Mouse (Mus musculus) liver, adult (tissue): ENCODE measurements around the gene Igsf23.

Experiments
- GATA4 ChIP-seq: IDR thresholded peaks from 2 replicates; pipeline ENCODE4 v1.6.1; 2014; ENCODE audit warnings: mild to moderate bottlenecking, low read length; ENCODE audit not compliant: insufficient replicate concordance

Igsf23 gene

DNA sequence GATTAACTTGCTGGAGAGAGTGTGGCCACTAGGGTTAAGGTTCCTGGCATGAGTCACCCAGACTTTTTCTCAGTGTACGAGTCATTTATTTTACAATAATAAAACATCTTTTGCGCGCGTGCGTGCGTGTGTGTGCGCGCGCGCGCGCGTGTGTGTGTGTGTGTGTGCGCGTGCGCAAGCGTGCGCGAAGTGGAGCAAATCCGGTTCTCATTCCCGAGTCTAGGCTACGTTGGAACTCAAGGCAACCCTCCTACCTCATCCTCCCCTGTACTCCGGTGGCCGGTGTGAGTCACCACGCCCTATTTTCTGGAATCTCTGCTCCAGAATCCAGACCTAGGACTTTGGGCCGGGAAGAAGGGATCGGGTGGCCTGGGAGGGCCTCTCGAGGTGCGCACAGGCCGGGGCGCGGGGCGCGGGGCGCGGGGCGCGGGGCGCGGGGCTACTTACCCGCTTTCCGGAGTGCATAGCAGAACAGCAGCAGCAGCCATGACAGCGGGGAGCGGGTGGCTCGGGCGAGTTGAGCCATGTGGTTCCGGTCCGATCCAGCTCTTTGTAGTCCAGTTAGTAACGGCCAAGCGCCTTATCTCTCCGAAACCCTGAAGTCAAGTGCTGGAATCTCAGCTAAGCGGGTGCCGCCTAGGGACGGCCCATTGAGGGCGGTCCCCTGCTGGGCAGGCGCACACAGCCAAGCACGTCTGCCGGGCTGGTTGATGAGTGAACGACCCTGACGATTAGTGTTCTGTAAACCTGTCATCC, 29.9 kb downstream of the Igsf23 start, which contains the start of gene Pvr:
Pvr (minus strand) TSS at position 655 of the 756 bp plus-strand sequence.
- TF ChIP-seq GATA4, result peak; percentile 96; the same call in 1 of the 2 replicates

DNA sequence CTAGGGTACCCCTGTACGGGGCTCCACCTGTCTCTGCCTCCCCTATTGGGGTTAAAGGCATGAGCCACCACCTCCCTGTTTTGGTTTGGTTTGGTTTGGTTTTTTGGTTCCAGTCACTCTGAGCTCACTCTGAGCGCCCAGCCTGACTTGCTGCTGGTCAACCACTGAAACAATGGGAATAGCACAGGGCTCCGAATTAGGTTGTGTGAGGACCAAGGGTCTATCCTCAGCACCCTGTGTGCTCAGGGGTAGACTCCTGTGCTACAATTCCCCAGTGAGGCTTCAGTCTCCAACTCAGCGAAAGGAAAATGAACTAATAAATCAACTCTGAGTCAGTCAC, 30.4 kb downstream of the Igsf23 start:
- TF ChIP-seq GATA4, result no peak

DNA sequence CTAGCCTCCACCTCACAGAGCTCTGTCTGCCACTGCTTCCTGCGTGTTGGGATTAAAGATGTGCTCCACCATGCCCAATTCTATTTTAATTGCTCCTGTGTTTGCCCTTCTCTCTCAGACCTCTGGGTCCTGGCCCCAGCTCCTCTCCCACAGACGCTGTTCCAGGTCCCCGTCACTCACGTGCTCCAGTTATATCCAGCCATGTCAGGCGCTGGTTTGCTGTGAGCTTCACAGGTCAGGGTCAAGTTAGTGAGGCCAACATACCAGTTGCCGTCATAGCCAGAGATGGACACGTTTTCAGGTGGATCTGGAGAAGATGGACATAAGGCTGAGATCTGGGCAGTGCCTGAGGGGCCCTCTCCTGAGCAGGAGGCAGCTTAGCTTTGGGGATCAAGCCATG, 36.0 kb downstream of the Igsf23 start:
- no peak for TF ChIP-seq GATA4

DNA sequence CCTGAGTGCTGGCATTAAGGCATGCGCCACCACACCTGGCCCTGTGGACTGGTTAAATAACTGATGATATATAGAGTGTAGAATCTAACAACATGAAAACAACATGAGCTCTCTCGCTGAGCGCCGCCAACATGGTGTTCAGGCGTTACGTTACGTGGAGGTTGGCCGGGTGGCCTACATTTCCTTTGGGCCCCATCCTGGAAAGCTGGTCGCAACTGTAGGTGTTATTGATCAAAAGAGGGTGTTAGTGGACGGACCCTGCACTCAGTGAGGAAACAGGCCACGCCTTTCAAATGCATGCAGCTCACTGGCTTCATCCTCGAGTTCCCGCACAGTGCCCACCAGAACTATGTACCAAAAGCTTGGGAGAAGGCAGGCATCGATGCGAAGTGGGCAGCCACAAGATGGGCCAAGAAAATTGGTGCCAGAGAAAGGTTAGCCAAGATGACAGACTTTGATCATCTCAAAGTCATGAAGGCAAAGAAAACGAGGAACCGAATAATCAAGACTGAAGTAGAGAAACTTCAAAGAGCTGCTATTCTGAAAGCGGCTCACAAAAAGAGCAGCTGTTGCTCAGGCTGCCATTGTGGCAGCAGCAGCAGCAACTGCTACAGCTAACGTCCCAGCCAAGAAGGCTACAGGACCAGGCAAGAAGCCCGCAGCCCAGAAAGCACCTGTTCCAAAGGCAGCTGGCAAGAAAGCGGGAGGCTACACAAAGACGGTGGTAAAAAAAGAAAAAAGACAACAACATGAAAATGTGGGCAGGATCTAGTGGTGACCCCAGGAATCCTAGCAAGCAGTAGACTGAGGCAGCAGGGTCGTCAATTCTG, 38.6 kb downstream of the Igsf23 start:
- no peak for TF ChIP-seq GATA4

DNA sequence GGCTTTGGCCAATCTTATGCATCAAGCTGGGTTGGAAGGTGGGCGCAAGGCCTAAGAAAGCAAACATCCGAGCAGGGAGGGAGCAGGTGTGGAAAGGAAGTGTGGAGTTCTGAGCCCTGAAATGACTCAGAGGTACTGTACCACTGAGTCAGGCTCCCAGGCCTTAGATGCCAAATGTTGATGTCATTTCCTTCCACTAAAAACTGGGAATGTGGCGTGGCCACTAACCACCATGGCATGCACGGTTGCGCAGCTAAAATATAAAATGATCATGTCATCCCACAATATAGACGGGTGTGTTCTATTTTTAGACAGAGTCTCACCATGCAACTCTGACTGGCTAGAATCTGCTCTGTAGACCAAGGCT, 39.3 kb downstream of the Igsf23 start:
- TF ChIP-seq GATA4, result no peak

DNA sequence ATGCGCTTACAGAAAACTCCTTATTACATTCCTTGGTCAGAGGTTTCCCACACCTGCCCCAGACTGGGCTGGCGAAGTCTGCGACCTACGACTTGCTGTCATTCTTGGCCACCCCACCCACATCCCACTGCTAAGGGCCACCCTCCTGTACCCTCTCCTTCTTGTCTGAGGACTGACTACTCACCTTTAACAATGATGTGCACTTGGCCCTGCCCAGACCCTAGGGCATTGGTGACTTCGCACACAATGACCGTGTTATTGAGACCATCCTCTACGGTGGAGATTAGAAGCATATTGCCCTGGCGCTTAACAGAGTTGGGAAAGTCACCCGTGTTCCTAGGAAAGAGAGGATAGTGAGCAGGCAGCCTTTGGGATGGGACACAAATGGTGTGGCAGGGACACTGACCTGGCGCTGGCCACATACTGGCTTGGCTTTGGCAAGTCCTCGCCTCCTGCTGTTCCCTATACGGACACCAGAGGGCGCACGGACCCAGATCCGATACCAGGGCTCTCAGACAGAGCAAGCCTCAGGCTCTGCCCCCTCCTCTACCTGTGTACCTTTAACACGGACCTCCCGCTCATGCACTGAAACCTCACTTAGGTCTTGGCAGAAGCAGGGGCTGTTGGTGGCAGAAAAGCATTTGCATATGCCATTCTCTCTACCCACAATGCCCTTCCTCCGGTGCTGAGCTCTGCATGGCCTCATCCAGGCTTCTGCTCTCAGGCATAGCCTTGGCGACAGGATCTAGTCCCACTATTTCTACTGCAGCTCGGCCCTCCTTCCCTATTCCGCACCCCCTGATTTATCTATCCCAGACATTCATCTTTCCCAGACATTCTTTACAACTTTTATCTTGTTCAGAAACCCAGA, 39.9 kb downstream of the Igsf23 start:
- no peak for TF ChIP-seq GATA4

DNA sequence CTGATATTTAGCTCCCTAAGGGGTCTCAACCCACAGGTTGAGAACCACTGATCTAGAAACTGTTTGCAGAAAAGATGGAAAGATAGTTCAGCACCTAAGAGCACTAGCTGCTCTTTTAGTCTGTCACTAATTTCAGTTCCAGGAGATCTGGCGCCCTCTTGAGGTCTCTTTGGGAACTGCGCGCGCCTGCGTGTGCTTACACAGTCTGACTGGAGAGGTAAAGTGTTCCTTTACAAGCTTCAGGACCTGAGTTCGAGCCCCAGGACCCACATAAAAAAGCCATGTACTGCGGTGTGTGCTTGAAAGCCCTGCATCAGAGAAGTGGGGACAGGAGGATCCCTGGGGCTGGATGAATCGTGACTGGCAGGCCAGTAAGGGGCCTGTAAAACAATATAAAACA, 60.7 kb downstream of the Igsf23 start:
- TF ChIP-seq GATA4, result no peak

DNA sequence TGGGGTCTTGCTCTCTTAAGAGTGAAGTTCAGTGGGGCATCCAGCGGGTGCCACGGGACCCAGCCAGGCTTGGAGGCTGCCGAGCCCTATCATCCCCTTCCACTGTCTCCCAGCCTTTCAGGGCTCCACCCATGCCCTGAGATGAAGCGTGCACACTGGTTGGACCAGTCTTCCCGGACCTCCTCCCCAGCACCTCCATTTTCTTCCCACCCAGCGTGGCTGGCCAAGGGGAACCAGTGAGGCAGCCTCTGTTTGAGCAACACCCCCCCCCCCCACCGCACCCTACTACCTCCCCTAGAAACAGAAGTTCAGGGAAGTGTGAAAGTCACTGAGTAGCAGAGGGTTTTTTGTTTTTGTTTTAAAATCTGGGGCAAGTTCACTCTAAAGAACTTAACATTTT, 62.7 kb downstream of the Igsf23 start, which contains the start of gene Ceacam19:
Ceacam19 (minus strand) TSS at position 117 of the 400 bp plus-strand sequence.
- TF ChIP-seq GATA4, result no peak
